Mouse (Mus musculus): Measurements from ENCODE around the gene Cdkn3.

DNA sequence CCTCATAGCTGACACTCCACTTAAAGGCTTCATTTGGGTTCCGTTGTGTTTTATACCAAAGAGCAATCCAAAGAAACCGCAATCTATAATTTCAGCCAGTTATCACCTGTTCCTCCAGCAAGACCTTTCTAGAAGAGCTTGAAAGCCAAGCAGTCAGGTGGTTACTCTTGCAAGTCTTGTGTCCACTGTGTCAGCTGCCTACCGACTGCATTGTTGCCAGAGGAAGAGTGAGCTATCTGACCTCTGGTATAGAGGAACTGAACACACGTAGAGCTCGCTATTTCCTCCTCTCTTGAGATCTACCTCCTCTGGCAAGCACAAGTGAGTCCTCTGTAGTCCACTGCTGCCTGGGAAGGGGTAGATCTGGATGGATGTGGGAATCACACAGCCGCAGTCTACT is 845 bp downstream of the Cdkn3 start:
- TF ChIP-seq CTCF (IDR thresholded peaks at IDR 0.05; ENCODE audit: control insufficient read depth, insufficient read depth, insufficient read length) (no peak), MAX (IDR thresholded peaks at IDR 0.05) (no peak), MYOD1 (IDR thresholded peaks at IDR 0.05; ENCODE audit: control insufficient read depth, insufficient read length, low read depth) (no peak), MYOG (IDR thresholded peaks at IDR 0.05; ENCODE audit: control insufficient read depth, extremely low read depth, insufficient read length) (no peak), FOSL1 (IDR thresholded peaks at IDR 0.05; ENCODE audit: insufficient read depth, low read length, poor library complexity, severe bottlenecking) (no peak)

Data from C2C12 (cell line).